Mouse (Mus musculus) heart, embryonic 10.5 days (tissue): ENCODE data around the gene Vmn1r168. TPM values are rescaled to one million over a fixed set of nuclear protein-coding genes. Genes with fewer than 3 reads are reported as not detected.
"Not testable (repeated sequence)": the region's sequence is repeated elsewhere in the genome, so short reads cannot be mapped to it uniquely, and the experiment has no call there.

Source experiments
- DNase-seq: peaks from one replicate; pipeline ENCODE4 v3.0.0-alpha.2; 2017; ENCODE audit warnings: low spot score
- H3K27ac ChIP-seq: fragments of 300-500 bp; sonication (generic); 2 replicates; pipeline ENCODE4 v1.5.1; 2016; ENCODE audit warnings: mild to moderate bottlenecking
- H3K27me3 ChIP-seq: fragments of 300-500 bp; sonication (generic); 2 replicates; pipeline ENCODE4 v1.6.1; 2016; ENCODE audit warnings: mild to moderate bottlenecking; ENCODE audit not compliant: poor library complexity, insufficient read depth, severe bottlenecking
- H3K36me3 ChIP-seq: fragments of 300-500 bp; sonication (generic); 2 replicates; pipeline ENCODE4 v1.6.1; 2016; ENCODE audit warnings: mild to moderate bottlenecking, moderate library complexity
- H3K4me1 ChIP-seq: fragments of 300-500 bp; sonication (generic); 2 replicates; pipeline ENCODE4 v1.6.1; 2016; ENCODE audit warnings: mild to moderate bottlenecking
- H3K4me3 ChIP-seq: fragments of 300-500 bp; sonication (generic); 2 replicates; pipeline ENCODE4 v1.5.1; 2016; ENCODE audit warnings: mild to moderate bottlenecking, moderate library complexity
- H3K9me3 ChIP-seq: fragments of 300-500 bp; sonication (generic); 2 replicates; pipeline ENCODE4 v1.6.1; 2016; ENCODE audit warnings: mild to moderate bottlenecking, moderate library complexity
- WGBS: fragments of 180-500 bp; shearing (Covaris S2); methylation state at CpG from one replicate; pipeline ENCODE4 v1.1.7; 2016; 5-methylcytosine and 5-hydroxymethylcytosine counted together
- polyA plus RNA-seq: library from polyadenylated mRNA; unstranded; fragments of >200 nt; fragmentation: Nextera tagmentation; extraction: Ambion mirVana; gene quantifications from 2 replicates; pipeline ENCODE4 v1.2.1, GENCODE M21; 2016

Gene Vmn1r168
- polyA plus RNA-seq: not detected in 2 replicates

DNA sequence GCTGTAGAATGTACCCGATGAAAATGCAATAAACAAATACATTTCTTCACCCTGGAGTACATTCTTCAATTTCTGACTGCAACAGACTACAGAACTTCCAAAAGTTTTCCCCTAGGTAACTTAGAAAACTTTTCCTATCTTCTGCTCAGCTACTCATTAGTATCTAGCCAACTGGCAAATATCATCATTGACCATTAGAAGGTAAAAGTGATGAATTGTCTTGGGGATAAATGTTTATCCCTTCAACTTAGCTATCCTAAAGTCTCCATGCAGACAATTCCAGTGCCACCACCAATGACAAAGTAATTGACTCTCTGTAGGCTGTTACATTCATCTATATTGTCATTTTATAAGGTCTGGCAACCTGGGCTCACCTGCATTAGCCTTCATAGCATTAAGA is at the start of gene Vmn1r168:
Vmn1r168 (plus strand) TSS at position 301 of the 400 bp plus-strand sequence.
- not testable (repeated sequence) for DNase-seq, H3K4me3 ChIP-seq, H3K4me1 ChIP-seq, H3K27ac ChIP-seq, H3K36me3 ChIP-seq, H3K27me3 ChIP-seq
- no CpG with 5 or more reads among the region's 1 CpGs for WGBS
- H3K9me3 ChIP-seq: peaks cover 11% of the 10 kb centered on the region

DNA sequence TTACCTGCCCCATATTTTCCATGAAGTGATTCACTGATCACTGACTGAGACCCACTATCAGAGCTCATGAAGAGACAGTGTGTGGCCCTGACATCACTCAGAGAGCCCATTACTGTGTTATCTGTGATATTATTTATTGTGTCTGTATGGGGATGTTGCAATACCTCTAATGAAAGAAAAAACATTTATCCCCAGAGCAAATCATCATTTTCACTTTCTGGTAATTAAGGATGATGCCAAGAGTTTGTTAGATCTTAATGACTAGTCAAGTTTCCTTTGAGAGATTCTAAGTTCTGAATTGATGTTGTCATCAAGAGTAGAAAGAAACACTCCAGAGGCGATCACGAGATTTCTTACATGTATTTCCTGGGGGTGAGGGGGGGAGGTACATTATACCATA is 32.4 kb upstream of the Vmn1r168 start, which contains the start of gene Vmn1r167:
Vmn1r167 (minus strand) TSS at position 101 of the 400 bp plus-strand sequence.
- WGBS: 80% methylated on average over 2 of the region's 2 CpGs
- peaks cover 14% of the 10 kb centered on the region for H3K9me3 ChIP-seq
- not testable (repeated sequence) for DNase-seq, H3K27ac ChIP-seq, H3K4me1 ChIP-seq, H3K4me3 ChIP-seq, H3K27me3 ChIP-seq, H3K36me3 ChIP-seq

DNA sequence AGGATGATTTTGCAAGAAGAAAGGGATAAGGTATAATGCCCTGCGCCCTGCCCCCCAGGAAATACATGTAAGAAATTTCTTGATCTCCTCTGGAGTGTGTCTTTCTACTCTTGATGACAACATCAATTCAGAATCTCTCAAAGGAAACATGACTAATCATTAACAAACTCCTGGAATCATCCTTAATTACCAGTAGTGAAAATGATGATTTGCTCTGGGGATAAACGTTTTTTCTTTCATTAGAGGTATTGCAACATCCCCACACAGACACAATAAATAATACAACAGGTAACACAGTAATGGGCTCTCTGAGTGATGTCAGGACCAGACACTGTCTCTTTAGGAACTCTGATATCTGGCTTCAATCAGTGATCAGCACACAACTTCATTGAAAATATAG is 35.7 kb downstream of the Vmn1r168 start, which contains the start of gene Vmn1r169:
Vmn1r169 (plus strand) TSS at position 301 of the 400 bp plus-strand sequence.
- not testable (repeated sequence) for H3K4me1 ChIP-seq, H3K9me3 ChIP-seq, H3K4me3 ChIP-seq, H3K36me3 ChIP-seq, H3K27me3 ChIP-seq, DNase-seq, H3K27ac ChIP-seq
- 57% methylated on average over 1 of the region's 2 CpGs for WGBS

Other genes starting within 250 kb of the Vmn1r168 start
- gene Nlrp4e, start 238.5 kb upstream of the Vmn1r168 start, polyA plus RNA-seq: not detected in 2 replicates
- gene Nlrp5, start 153.8 kb upstream of the Vmn1r168 start, polyA plus RNA-seq: not detected in 2 replicates
- not detected in 2 replicates for gene Vmn1r167, start 32.5 kb upstream of the Vmn1r168 start, polyA plus RNA-seq
- not detected in 2 replicates for gene Vmn1r169, start 35.8 kb downstream of the Vmn1r168 start, polyA plus RNA-seq
- gene Vmn1r170, start 66.4 kb downstream of the Vmn1r168 start, polyA plus RNA-seq: not detected in 2 replicates
- gene Vmn1r171, start 91.0 kb downstream of the Vmn1r168 start, polyA plus RNA-seq: not detected in 2 replicates
- gene Vmn1r172, start 118.6 kb downstream of the Vmn1r168 start, polyA plus RNA-seq: not detected in 2 replicates
- not detected in 2 replicates for gene Vmn1r173, start 161.0 kb downstream of the Vmn1r168 start, polyA plus RNA-seq
- not detected in 2 replicates for gene Vmn1r174, start 212.5 kb downstream of the Vmn1r168 start, polyA plus RNA-seq